Mouse (Mus musculus): ENCODE results near the gene Hnrnpab.

- TF ChIP-seq CTCF (IDR thresholded peaks at IDR 0.05; ENCODE audit: control insufficient read depth, insufficient read depth, insufficient read length) = no peak
- TF ChIP-seq MAX (IDR thresholded peaks at IDR 0.05) = no peak
- no peak for TF ChIP-seq USF1 (IDR thresholded peaks at IDR 0.05; ENCODE audit: low read depth)
- no peak for TF ChIP-seq MYOG (IDR thresholded peaks at IDR 0.05; ENCODE audit: control insufficient read depth, extremely low read depth, insufficient read length)
- TF ChIP-seq MYOD1 (IDR thresholded peaks at IDR 0.05; ENCODE audit: control insufficient read depth, insufficient read length, low read depth) = no peak
- no peak for TF ChIP-seq CEBPB (IDR thresholded peaks at IDR 0.05; ENCODE audit: low read depth)
- no peak for TF ChIP-seq FOSL1 (IDR thresholded peaks at IDR 0.05; ENCODE audit: insufficient read depth, low read length, poor library complexity, severe bottlenecking)
These were observed 13.4 kb upstream of the Hnrnpab start for GRCm38 (mm10) chr11:51620084-51620483.

Data from C2C12 (cell line).